In genomic region chr3:21761909-21762308, GRCm38 (mm10) we compare ENCODE assay signal across 10 mouse cellular contexts.
A peak's percentile ranks its signal among the peaks of the same experiment; 100 is the strongest.
DNase-seq lines count a peak whose midpoint lies in the region; ATAC-seq and TF ChIP-seq lines count a peak whose summit lies in the region.
"Had no signal": no experiment of that assay in that cellular context is flagged by ENCODE, and none has a peak within 500 bp of the region (broad histone marks: within the 10 kb centered on the region; RNA-seq: fewer than 3 reads in every experiment).

No protein-coding gene starts in this region.

- ATAC-seq in forebrain, postnatal 0 days: no peak
- no peak for ATAC-seq in forebrain, embryonic 16.5 days

- no peak overlapping the region for H3K4me2 ChIP-seq in forebrain, postnatal 0 days (ENCODE audit: low read depth)
- H3K4me2 ChIP-seq in forebrain, embryonic 16.5 days (ENCODE audit: low read length): no peak overlapping the region
- H3K4me2 ChIP-seq: lung, embryonic 14.5 days had no signal

- no peak overlapping the region for H3K27ac ChIP-seq in gastrocnemius, adult 2 months
- H3K27ac ChIP-seq in forebrain, postnatal 0 days (ENCODE audit: low read depth, low read length): no peak overlapping the region
- H3K27ac ChIP-seq in forebrain, embryonic 16.5 days (ENCODE audit: low read length): no peak overlapping the region

- intact Hi-C loops in gastrocnemius, adult 2 months (cut with DNase I): no loop called here

- no peak overlapping the region for H3K4me3 ChIP-seq in gastrocnemius, adult 2 months
- H3K4me3 ChIP-seq in forebrain, postnatal 0 days (ENCODE audit: low read depth, low read length): no peak overlapping the region
- H3K4me3 ChIP-seq in forebrain, embryonic 16.5 days (replicated peaks; ENCODE audit: low read length): no peak overlapping the region

- no peaks in the 10 kb centered on the region for H3K4me1 ChIP-seq in forebrain, postnatal 0 days (ENCODE audit: insufficient read depth)
- no peaks in the 10 kb centered on the region for H3K4me1 ChIP-seq in forebrain, embryonic 16.5 days (replicated peaks; ENCODE audit: control insufficient read depth, insufficient read depth, low read length)

- no peaks in the 10 kb centered on the region for H3K36me3 ChIP-seq in forebrain, postnatal 0 days (ENCODE audit: insufficient read depth)
- H3K36me3 ChIP-seq in forebrain, embryonic 16.5 days (ENCODE audit: control insufficient read depth, insufficient read depth): no peaks in the 10 kb centered on the region

- no peaks in the 10 kb centered on the region for H3K27me3 ChIP-seq in forebrain, postnatal 0 days (ENCODE audit: insufficient read depth, low read length)
- no peaks in the 10 kb centered on the region for H3K27me3 ChIP-seq in forebrain, embryonic 16.5 days (replicated peaks; ENCODE audit: control insufficient read depth, insufficient read depth, low read length)

- WGBS in forebrain, postnatal 0 days: 58% methylated on average over 3 of the region's 3 CpGs
- WGBS in forebrain, embryonic 16.5 days: 62% methylated on average over 3 of the region's 3 CpGs

- no peak for TF ChIP-seq CTCF in gastrocnemius, adult 2 months (IDR thresholded peaks at IDR 0.05)
- TF ChIP-seq CTCF in forebrain, postnatal 0 days (IDR thresholded peaks at IDR 0.05; ENCODE audit: low read depth): no peak

- no peak overlapping the region for H3K9ac ChIP-seq in forebrain, postnatal 0 days
- no peak overlapping the region for H3K9ac ChIP-seq in forebrain, embryonic 16.5 days (replicated peaks; ENCODE audit: low read depth, low read length)
- H3K9ac ChIP-seq: lung, embryonic 14.5 days had no signal

- peak; percentile 35 for DNase-seq in gastrocnemius, adult 2 months
- DNase-seq in gastrocnemius, adult 18-20 months (ENCODE audit: low spot score): no peak
- DNase-seq in urinary bladder, adult 2 months (ENCODE audit: low spot score): peak; percentile 26
- DNase-seq in urinary bladder, postnatal 10 days (ENCODE audit: low spot score): no peak
- DNase-seq in lung, adult 18-20 months: peak; percentile 36 to 50
- no peak for DNase-seq in forebrain, postnatal 0 days
- no peak for DNase-seq in layer of hippocampus, adult 8-10 months (ENCODE audit: low spot score in 2 of 2)
- DNase-seq: heart, postnatal 36 days; lung, embryonic 14.5 days had no signal

- H3K9me3 ChIP-seq in forebrain, postnatal 0 days (ENCODE audit: low read length): no peaks in the 10 kb centered on the region
- no peaks in the 10 kb centered on the region for H3K9me3 ChIP-seq in forebrain, embryonic 16.5 days (ENCODE audit: control insufficient read depth, low read length)

Comparison
In these comparisons a context has a peak if more than half of its experiments do, and no peak if none do; other contexts are left out.
1. DNase-seq: peak in gastrocnemius, adult 2 months (single experiment), urinary bladder, adult 2 months (single experiment) and lung, adult 18-20 months (2 of 2); none in gastrocnemius, adult 18-20 months (single experiment), urinary bladder, postnatal 10 days (single experiment), forebrain, postnatal 0 days (single experiment) and layer of hippocampus, adult 8-10 months (0 of 2).